Mouse (Mus musculus) heart, embryonic 14.5 days (tissue): ENCODE data around the gene Kctd12b. TPM values are rescaled to one million over a fixed set of nuclear protein-coding genes. Genes with fewer than 3 reads are reported as not detected.
"Not testable (repeated sequence)": the region's sequence is repeated elsewhere in the genome, so short reads cannot be mapped to it uniquely, and the experiment has no call there.

Experiments
- ATAC-seq: fragments of 200-750 bp; cut with Nextera tagmentation; 2 replicates; pipeline ENCODE4 v1.8.0; 2017; ENCODE audit warnings: low read depth, moderate TSS enrichment; ENCODE audit not compliant: insufficient number of reproducible peaks, insufficient read depth, low FRiP score
- H3K27ac ChIP-seq, 2 experiments: fragments of 200-500 bp in 1 of 2; fragments of 300-500 bp in 1 of 2; sonication (generic) in 1 of 2; replicated peaks in 1 of 2; 2 replicates each; pipeline ENCODE4 v1.5.1; 2012 to 2014; ENCODE audit warnings: low read depth in 2 of 2, low read length in 2 of 2, control low read depth in 1 of 2, mild to moderate bottlenecking in 1 of 2, mixed read lengths in 1 of 2; ENCODE audit not compliant: control insufficient read depth in 1 of 2, insufficient read depth in 1 of 2
- H3K27me3 ChIP-seq: fragments of 300-500 bp; sonication (generic); 2 replicates; pipeline ENCODE4 v1.6.1; 2014; ENCODE audit warnings: mild to moderate bottlenecking, low read length, control low read depth; ENCODE audit not compliant: control insufficient read depth, insufficient read depth
- H3K36me3 ChIP-seq: fragments of 300-500 bp; sonication (generic); 2 replicates; pipeline ENCODE4 v1.6.1; 2014; ENCODE audit warnings: mild to moderate bottlenecking, control low read depth, low read length, mixed read lengths; ENCODE audit not compliant: control insufficient read depth, insufficient read depth
- H3K4me1 ChIP-seq, 2 experiments: fragments of 200-500 bp in 1 of 2; fragments of 300-500 bp in 1 of 2; sonication (generic) in 1 of 2; 2 replicates each; pipeline ENCODE4 v1.6.1; 2012 to 2014; ENCODE audit warnings: low read length in 2 of 2, control low read depth in 1 of 2, mixed read lengths in 1 of 2; ENCODE audit not compliant: control insufficient read depth in 2 of 2, insufficient read depth in 2 of 2
- H3K4me2 ChIP-seq: fragments of 300-500 bp; sonication (generic); 2 replicates; pipeline ENCODE4 v1.6.1; 2014; ENCODE audit warnings: mild to moderate bottlenecking, low read length
- H3K4me3 ChIP-seq, 2 experiments: fragments of 200-500 bp in 1 of 2; fragments of 300-500 bp in 1 of 2; sonication (generic) in 1 of 2; 2 replicates each; pipeline ENCODE4 v1.5.1; 2012 to 2014; ENCODE audit warnings: low read length in 2 of 2, mild to moderate bottlenecking in 2 of 2, control low read depth in 1 of 2, low read depth in 1 of 2, moderate library complexity in 1 of 2; ENCODE audit not compliant: control insufficient read depth in 1 of 2, insufficient read depth in 1 of 2
- H3K9ac ChIP-seq: fragments of 300-500 bp; sonication (generic); 2 replicates; pipeline ENCODE4 v1.6.1; 2014; ENCODE audit warnings: mild to moderate bottlenecking, low read length
- H3K9me3 ChIP-seq: fragments of 300-500 bp; sonication (generic); 2 replicates; pipeline ENCODE4 v1.6.1; 2016; ENCODE audit warnings: low read length, control low read depth; ENCODE audit not compliant: control insufficient read depth
- WGBS: fragments of 180-500 bp; shearing (Covaris S2); extraction: QIAGEN DNeasy Blood & Tissue Kit; methylation state at CpG from one replicate; pipeline ENCODE4 v1.1.7; 2014; 5-methylcytosine and 5-hydroxymethylcytosine counted together
- polyA plus RNA-seq: library from polyadenylated mRNA; unstranded; fragments of >200 nt; fragmentation: Nextera tagmentation; extraction: Ambion mirVana; gene quantifications from 2 replicates; pipeline ENCODE4 v1.2.1, GENCODE M21; 2014

The Kctd12b gene
- polyA plus RNA-seq, 1 experiment from 2014 or later: 4.5 TPM

DNA sequence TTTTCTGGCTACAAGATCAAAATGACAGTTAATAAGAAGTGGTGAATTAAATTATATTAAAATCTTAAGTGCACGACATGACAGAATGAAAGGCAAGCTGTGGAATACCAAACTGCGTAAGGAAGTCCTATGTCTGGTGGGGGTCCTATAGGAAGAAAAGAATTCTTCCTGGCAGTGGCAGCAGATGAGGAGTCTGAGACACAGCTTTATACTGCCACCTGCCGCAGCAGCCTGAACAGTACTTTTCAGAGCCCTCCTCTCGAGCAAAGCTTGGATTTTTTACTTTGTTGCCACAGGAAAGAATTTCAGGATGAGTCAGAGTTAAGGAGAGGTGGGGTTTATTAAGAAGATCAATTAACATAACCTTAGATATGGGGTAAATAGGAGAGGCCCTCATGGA, 11.5 kb upstream of the Kctd12b start:
- no peak overlapping the region for H3K4me2 ChIP-seq
- no peaks in the 10 kb centered on the region for H3K27me3 ChIP-seq
- H3K27ac ChIP-seq: no peak overlapping the region
- no peak overlapping the region for H3K4me3 ChIP-seq
- no peaks in the 10 kb centered on the region for H3K36me3 ChIP-seq
- no peaks in the 10 kb centered on the region for H3K9me3 ChIP-seq
- no peaks in the 10 kb centered on the region for H3K4me1 ChIP-seq
- no peak for ATAC-seq
- no peak overlapping the region for H3K9ac ChIP-seq
- WGBS: 32% methylated on average over 4 of the region's 4 CpGs

DNA sequence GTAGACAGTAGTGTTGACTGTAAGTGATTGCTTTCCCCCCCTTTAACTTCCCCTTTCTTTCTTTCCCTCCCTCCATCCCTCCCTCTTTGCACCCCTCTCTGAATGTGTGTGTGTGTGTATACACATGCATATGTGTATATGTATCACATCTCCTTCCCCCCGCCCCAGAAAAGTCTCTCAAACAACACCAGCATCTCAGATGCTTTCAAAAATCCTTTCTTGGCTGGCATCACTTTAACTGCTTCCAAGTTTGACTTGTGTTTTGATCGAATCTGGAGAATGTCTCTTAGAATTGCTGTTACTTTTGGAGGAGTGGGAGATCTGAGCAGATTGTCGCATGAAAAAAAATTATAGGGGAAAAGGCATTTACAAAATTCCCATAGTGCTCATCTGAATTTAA, 4.3 kb upstream of the Kctd12b start:
- Histone ChIP-seq H3K27ac (no peak overlapping the region), H3K4me2 (no peak overlapping the region), H3K4me1 (no peaks in the 10 kb centered on the region), H3K9ac (no peak overlapping the region), H3K36me3 (no peaks in the 10 kb centered on the region), H3K27me3 (no peaks in the 10 kb centered on the region), H3K4me3 (no peak overlapping the region), H3K9me3 (no peaks in the 10 kb centered on the region)
- 68% methylated on average over 3 of the region's 3 CpGs for WGBS
- ATAC-seq: no peak

DNA sequence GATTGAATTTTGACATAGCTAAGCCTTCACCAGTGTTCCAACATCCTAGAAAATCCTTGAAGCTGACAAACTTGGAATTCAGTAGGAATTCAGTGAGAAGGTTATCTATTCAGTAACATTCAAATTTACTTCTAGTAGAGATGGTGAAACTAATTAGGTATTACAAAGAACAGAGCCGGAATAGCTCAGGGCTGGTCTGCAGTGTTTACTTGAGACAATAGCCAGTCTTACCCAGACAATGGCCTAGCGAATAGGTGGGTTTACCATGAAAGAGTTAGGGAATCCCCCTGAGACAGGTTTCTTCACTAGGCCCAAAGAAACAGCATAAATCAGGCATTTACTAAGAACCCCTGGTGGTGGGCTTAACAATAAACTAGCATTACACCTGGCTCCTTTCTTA, 28.0 kb downstream of the Kctd12b start:
- H3K27ac ChIP-seq, H3K4me3 ChIP-seq, H3K9ac ChIP-seq, H3K4me2 ChIP-seq, ATAC-seq, H3K9me3 ChIP-seq, H3K27me3 ChIP-seq, H3K4me1 ChIP-seq, H3K36me3 ChIP-seq: not testable (repeated sequence)
- WGBS: 74% methylated on average over 2 of the region's 2 CpGs

DNA sequence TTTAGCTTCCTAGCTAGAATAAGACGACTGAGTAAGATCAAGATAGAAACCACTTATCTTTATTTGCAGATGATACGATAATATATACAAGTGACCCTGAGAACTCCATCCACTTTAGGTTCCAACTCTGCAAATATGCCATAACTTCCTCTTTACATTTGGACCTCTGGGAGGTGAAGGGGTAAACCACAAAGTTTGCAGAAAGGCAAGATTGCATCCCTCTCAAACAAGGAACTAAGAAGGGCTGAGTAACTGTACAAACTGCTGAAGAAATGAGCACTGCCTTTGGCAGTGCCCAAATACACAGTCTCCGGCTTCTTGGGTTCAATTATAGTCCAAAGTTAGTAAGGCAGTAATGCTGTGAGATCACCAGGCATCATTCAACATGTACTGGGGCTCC, 31.3 kb downstream of the Kctd12b start:
- Histone ChIP-seq H3K27me3 (no peaks in the 10 kb centered on the region), H3K4me3 (no peak overlapping the region), H3K9ac (no peak overlapping the region), H3K4me2 (no peak overlapping the region), H3K27ac (no peak overlapping the region), H3K4me1 (no peaks in the 10 kb centered on the region), H3K9me3 (no peaks in the 10 kb centered on the region), H3K36me3 (no peaks in the 10 kb centered on the region)
- 66% methylated on average over 3 of the region's 3 CpGs for WGBS
- no peak for ATAC-seq

DNA sequence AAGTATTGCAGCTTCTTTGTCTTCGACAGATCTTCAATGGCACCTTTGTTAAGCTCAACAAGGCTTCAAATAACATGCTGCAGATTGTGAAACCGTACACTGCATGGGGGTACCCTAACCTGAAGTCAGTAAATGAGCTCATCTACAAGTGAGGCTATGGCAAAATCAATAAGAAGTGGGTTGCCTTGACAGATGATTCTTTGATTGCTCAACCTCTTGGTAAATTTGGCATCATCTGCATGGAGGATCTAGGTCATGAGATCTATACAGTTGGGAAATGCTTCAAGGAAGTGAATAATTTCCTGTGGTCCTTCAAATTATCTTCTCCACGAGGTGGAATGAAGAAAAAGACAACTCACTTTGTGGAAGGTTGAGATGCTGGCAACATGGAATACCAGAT, 39.2 kb downstream of the Kctd12b start:
- Histone ChIP-seq H3K9me3 (no peaks in the 10 kb centered on the region), H3K9ac (no peak overlapping the region), H3K36me3 (no peaks in the 10 kb centered on the region), H3K4me3 (no peak overlapping the region), H3K27me3 (no peaks in the 10 kb centered on the region), H3K4me1 (no peaks in the 10 kb centered on the region), H3K27ac (no peak overlapping the region), H3K4me2 (no peak overlapping the region)
- 60% methylated on average over 3 of the region's 3 CpGs for WGBS
- no peak for ATAC-seq

DNA sequence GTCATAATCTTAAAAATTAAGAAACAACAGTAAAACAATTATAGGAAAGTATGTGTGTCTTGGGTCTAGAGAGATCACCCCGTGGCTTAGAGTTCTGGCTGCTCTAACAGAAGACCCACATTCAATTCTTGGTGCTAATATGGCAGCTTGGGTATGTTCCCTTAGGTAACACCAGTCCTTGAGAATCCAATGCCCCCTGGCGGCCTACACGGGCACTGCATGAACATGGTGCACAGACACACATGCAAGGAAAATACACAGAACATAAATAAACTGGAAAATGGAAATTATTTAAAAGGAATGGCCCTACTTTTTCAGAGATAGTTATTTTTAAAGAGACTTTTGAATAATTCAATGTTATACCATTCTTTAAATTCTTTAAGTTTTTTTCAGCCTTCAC, 55.6 kb downstream of the Kctd12b start:
- no peak overlapping the region for H3K27ac ChIP-seq
- 52% methylated on average over 3 of the region's 3 CpGs for WGBS

DNA sequence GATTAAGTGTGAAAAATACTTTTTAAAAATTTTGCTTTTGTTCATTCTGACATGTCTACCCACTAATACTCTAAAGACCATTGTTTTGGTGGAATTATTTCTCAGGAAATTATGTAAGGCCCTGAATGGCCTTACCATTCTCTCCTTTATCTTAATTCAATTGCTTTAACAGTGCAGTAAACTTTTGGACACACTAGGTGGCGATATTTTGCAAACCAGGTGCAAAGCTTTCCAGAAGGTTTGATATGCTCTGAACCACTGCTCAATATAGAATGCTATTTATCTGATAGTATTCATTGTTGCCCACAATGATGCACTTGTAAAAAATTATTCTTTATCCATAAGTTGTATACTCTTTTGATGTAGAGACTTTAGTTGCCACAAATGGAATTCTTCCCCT, 59.9 kb downstream of the Kctd12b start:
- WGBS: 5% methylated on average over 1 of the region's 1 CpGs
- H3K4me2 ChIP-seq: no peak overlapping the region
- H3K4me1 ChIP-seq: no peaks in the 10 kb centered on the region
- no peak overlapping the region for H3K4me3 ChIP-seq
- no peak overlapping the region for H3K9ac ChIP-seq
- no peak for ATAC-seq
- no peaks in the 10 kb centered on the region for H3K9me3 ChIP-seq
- no peak overlapping the region for H3K27ac ChIP-seq
- no peaks in the 10 kb centered on the region for H3K27me3 ChIP-seq
- H3K36me3 ChIP-seq: no peaks in the 10 kb centered on the region

More for the DNA sequence above, 55.6 kb downstream of the Kctd12b start:
- no peak overlapping the region for H3K9ac ChIP-seq
- no peak for ATAC-seq
- H3K27me3 ChIP-seq: no peaks in the 10 kb centered on the region
- H3K4me1 ChIP-seq: no peaks in the 10 kb centered on the region
- H3K4me2 ChIP-seq: no peak overlapping the region
- H3K36me3 ChIP-seq: no peaks in the 10 kb centered on the region
- no peaks in the 10 kb centered on the region for H3K9me3 ChIP-seq
- no peak overlapping the region for H3K4me3 ChIP-seq
